Mouse (Mus musculus) erythroblast, embryonic 14.5 days (primary cell): ENCODE measurements around the gene Lman1l.

Experiments
- GATA1 ChIP-seq: IDR thresholded peaks from 2 replicates; pipeline ENCODE4 v1.6.1; 2012; ENCODE audit warnings: low read length, inconsistent platforms, mixed read lengths
- TAL1 ChIP-seq: IDR thresholded peaks from 3 replicates; pipeline ENCODE4 v1.6.1; 2012; ENCODE audit warnings: low read length, inconsistent platforms, mixed read lengths

DNA sequence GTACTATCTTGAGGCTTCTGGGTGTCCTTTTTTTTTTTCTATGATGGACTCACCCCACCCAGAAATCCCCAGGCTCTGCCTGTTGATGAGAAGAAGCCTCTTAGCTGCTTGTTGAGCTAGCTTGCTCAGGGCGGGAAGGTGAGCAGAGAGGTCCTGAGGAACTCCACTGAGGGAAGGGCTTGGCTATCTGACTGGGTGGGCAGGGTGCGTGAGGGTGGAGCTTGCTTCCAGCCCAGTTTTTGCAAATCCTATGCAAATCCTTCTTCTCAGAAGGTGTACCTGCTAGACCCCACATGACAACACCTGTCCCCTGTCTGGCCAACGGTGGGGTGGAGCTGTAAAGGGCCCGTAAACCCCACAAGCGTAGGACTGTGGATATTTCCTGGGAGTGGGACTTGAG lies 32.7 kb upstream of the Lman1l start, which contains the start of gene Csk:
- TF ChIP-seq GATA1 (no peak), TAL1 (no peak)
